Mouse (Mus musculus): ENCODE data around the gene Gga1. TPM values are rescaled to one million over a fixed set of nuclear protein-coding genes. Genes with fewer than 3 reads are reported as not detected.

Gene Gga1
- polyA plus RNA-seq, 1 experiment from 2014 or later = 63.1 TPM

- ATAC-seq (ENCODE audit: low read depth) = peak; percentile 59
- H3K9me3 ChIP-seq (ENCODE audit: control insufficient read depth, low read length) = no peaks in the 10 kb centered on the region
- H3K4me3 ChIP-seq (ENCODE audit: low read length) = no peak overlapping the region
- peak overlapping the region; percentile 85 for H3K27ac ChIP-seq (ENCODE audit: low read length)
- peak overlapping the region; percentile 6; the same call in 1 of the 2 replicates for H3K4me2 ChIP-seq (ENCODE audit: low read depth, low read length)
- peak overlapping the region; percentile 0; the same call in 1 of the 2 replicates for H3K9ac ChIP-seq (ENCODE audit: low read length)
- peaks cover 21% of the 10 kb centered on the region for H3K4me1 ChIP-seq (replicated peaks; ENCODE audit: control insufficient read depth, insufficient read depth, low read length)
- no peaks in the 10 kb centered on the region for H3K27me3 ChIP-seq (ENCODE audit: control insufficient read depth, insufficient read depth, low read depth, low read length)
- no peaks in the 10 kb centered on the region for H3K36me3 ChIP-seq (ENCODE audit: control insufficient read depth, insufficient read depth, low read length)
- WGBS = 30% methylated on average over 7 of the region's 7 CpGs
Measured at GRCm38 (mm10) chr15:78868826-78869233, 8.2 kb upstream of the Gga1 start.

- H3K4me3 ChIP-seq (ENCODE audit: low read length) = no peak overlapping the region
- no peak for ATAC-seq (ENCODE audit: low read depth)
- no peak overlapping the region for H3K9ac ChIP-seq (ENCODE audit: low read length)
- H3K4me2 ChIP-seq (ENCODE audit: low read depth, low read length) = no peak overlapping the region
- 21% methylated on average over 6 of the region's 6 CpGs for WGBS
- H3K9me3 ChIP-seq (ENCODE audit: control insufficient read depth, low read length) = no peaks in the 10 kb centered on the region
- H3K4me1 ChIP-seq (replicated peaks; ENCODE audit: control insufficient read depth, insufficient read depth, low read length) = peaks cover 24% of the 10 kb centered on the region
- no peaks in the 10 kb centered on the region for H3K36me3 ChIP-seq (ENCODE audit: control insufficient read depth, insufficient read depth, low read length)
- no peak overlapping the region for H3K27ac ChIP-seq (ENCODE audit: low read length)
- no peaks in the 10 kb centered on the region for H3K27me3 ChIP-seq (ENCODE audit: control insufficient read depth, insufficient read depth, low read depth, low read length)
Measured at GRCm38 (mm10) chr15:78869775-78870174, 7.2 kb upstream of the Gga1 start.

GRCm38 (mm10) chr15:78872021-78872608 lies 4.9 kb upstream of the Gga1 start:
- ATAC-seq (ENCODE audit: low read depth) = no peak
- 42% methylated on average over 5 of the region's 5 CpGs for WGBS
- H3K9ac ChIP-seq (ENCODE audit: low read length) = no peak overlapping the region
- no peak overlapping the region; the same call in 1 of the 2 replicates for H3K27ac ChIP-seq (ENCODE audit: low read length)
- H3K4me2 ChIP-seq (ENCODE audit: low read depth, low read length) = no peak overlapping the region
- H3K36me3 ChIP-seq (ENCODE audit: control insufficient read depth, insufficient read depth, low read length) = no peaks in the 10 kb centered on the region
- no peak overlapping the region for H3K4me3 ChIP-seq (ENCODE audit: low read length)
- H3K27me3 ChIP-seq (ENCODE audit: control insufficient read depth, insufficient read depth, low read depth, low read length) = no peaks in the 10 kb centered on the region
- peaks cover 29% of the 10 kb centered on the region for H3K4me1 ChIP-seq (replicated peaks; ENCODE audit: control insufficient read depth, insufficient read depth, low read length)
- no peaks in the 10 kb centered on the region for H3K9me3 ChIP-seq (ENCODE audit: control insufficient read depth, low read length)

GRCm38 (mm10) chr15:78873803-78874435 lies 3.1 kb upstream of the Gga1 start:
- Histone ChIP-seq H3K9ac (ENCODE audit: low read length) (peak overlapping the region; percentile 43), H3K4me2 (ENCODE audit: low read depth, low read length) (no peak overlapping the region; the same call in 1 of the 2 replicates), H3K4me1 (replicated peaks; ENCODE audit: control insufficient read depth, insufficient read depth, low read length) (peaks cover 25% of the 10 kb centered on the region), H3K9me3 (ENCODE audit: control insufficient read depth, low read length) (no peaks in the 10 kb centered on the region), H3K27ac (ENCODE audit: low read length) (no peak overlapping the region; the same call in 1 of the 2 replicates), H3K27me3 (ENCODE audit: control insufficient read depth, insufficient read depth, low read depth, low read length) (no peaks in the 10 kb centered on the region), H3K4me3 (ENCODE audit: low read length) (no peak overlapping the region), H3K36me3 (ENCODE audit: control insufficient read depth, insufficient read depth, low read length) (no peaks in the 10 kb centered on the region)
- 34% methylated on average over 13 of the region's 13 CpGs for WGBS
- ATAC-seq (ENCODE audit: low read depth) = no peak

- ATAC-seq (ENCODE audit: low read depth) = no peak
- 61% methylated on average over 8 of the region's 8 CpGs for WGBS
- Histone ChIP-seq H3K4me3 (ENCODE audit: low read length) (no peak overlapping the region), H3K9ac (ENCODE audit: low read length) (no peak overlapping the region), H3K27me3 (ENCODE audit: control insufficient read depth, insufficient read depth, low read depth, low read length) (no peaks in the 10 kb centered on the region), H3K27ac (ENCODE audit: low read length) (peak overlapping the region; percentile 99), H3K9me3 (ENCODE audit: control insufficient read depth, low read length) (no peaks in the 10 kb centered on the region), H3K4me2 (ENCODE audit: low read depth, low read length) (no peak overlapping the region), H3K36me3 (ENCODE audit: control insufficient read depth, insufficient read depth, low read length) (no peaks in the 10 kb centered on the region), H3K4me1 (replicated peaks; ENCODE audit: control insufficient read depth, insufficient read depth, low read length) (peaks cover 28% of the 10 kb centered on the region)
Measured at GRCm38 (mm10) chr15:78874989-78875388, 2.0 kb upstream of the Gga1 start.

GRCm38 (mm10) chr15:78875537-78875936 lies 1.5 kb upstream of the Gga1 start:
- no peaks in the 10 kb centered on the region for H3K9me3 ChIP-seq (ENCODE audit: control insufficient read depth, low read length)
- H3K36me3 ChIP-seq (ENCODE audit: control insufficient read depth, insufficient read depth, low read length) = no peaks in the 10 kb centered on the region
- H3K27me3 ChIP-seq (ENCODE audit: control insufficient read depth, insufficient read depth, low read depth, low read length) = no peaks in the 10 kb centered on the region
- H3K27ac ChIP-seq (ENCODE audit: low read length) = peak overlapping the region; percentile 99
- H3K4me1 ChIP-seq (replicated peaks; ENCODE audit: control insufficient read depth, insufficient read depth, low read length) = peaks cover 28% of the 10 kb centered on the region
- peak overlapping the region; percentile 87; the same call in 1 of the 2 replicates for H3K9ac ChIP-seq (ENCODE audit: low read length)
- no peak overlapping the region; the same call in 1 of the 2 replicates for H3K4me3 ChIP-seq (ENCODE audit: low read length)
- 67% methylated on average over 5 of the region's 5 CpGs for WGBS
- no peak for ATAC-seq (ENCODE audit: low read depth)
- H3K4me2 ChIP-seq (ENCODE audit: low read depth, low read length) = peak overlapping the region; percentile 82

- ATAC-seq (ENCODE audit: low read depth) = peak; percentile 41
- under 1% methylated on average over 17 of the region's 17 CpGs for WGBS
Measured at GRCm38 (mm10) chr15:78876258-78876696, 713 bp upstream of the Gga1 start.

GRCm38 (mm10) chr15:78877810-78878390 lies 910 bp downstream of the Gga1 start:
- H3K27me3 ChIP-seq (ENCODE audit: control insufficient read depth, insufficient read depth, low read depth, low read length) = no peaks in the 10 kb centered on the region
- peaks cover 11% of the 10 kb centered on the region for H3K36me3 ChIP-seq (ENCODE audit: control insufficient read depth, insufficient read depth, low read length)
- H3K9ac ChIP-seq (ENCODE audit: low read length) = peak overlapping the region; percentile 87
- ATAC-seq (ENCODE audit: low read depth) = no peak
- H3K27ac ChIP-seq (ENCODE audit: low read length) = peak overlapping the region; percentile 99
- H3K9me3 ChIP-seq (ENCODE audit: control insufficient read depth, low read length) = no peaks in the 10 kb centered on the region
- peaks cover 28% of the 10 kb centered on the region for H3K4me1 ChIP-seq (replicated peaks; ENCODE audit: control insufficient read depth, insufficient read depth, low read length)
- H3K4me2 ChIP-seq (ENCODE audit: low read depth, low read length) = peak overlapping the region; percentile 82
- under 1% methylated on average over 14 of the region's 17 CpGs for WGBS
- H3K4me3 ChIP-seq (ENCODE audit: low read length) = peak overlapping the region; percentile 79

More at GRCm38 (mm10) chr15:78876258-78876696, 713 bp upstream of the Gga1 start:
- Histone ChIP-seq H3K4me2 (ENCODE audit: low read depth, low read length) (peak overlapping the region; percentile 82), H3K4me3 (ENCODE audit: low read length) (peak overlapping the region; percentile 79), H3K27ac (ENCODE audit: low read length) (peak overlapping the region; percentile 99), H3K9me3 (ENCODE audit: control insufficient read depth, low read length) (no peaks in the 10 kb centered on the region), H3K9ac (ENCODE audit: low read length) (peak overlapping the region; percentile 87), H3K36me3 (ENCODE audit: control insufficient read depth, insufficient read depth, low read length) (peaks cover 3% of the 10 kb centered on the region), H3K27me3 (ENCODE audit: control insufficient read depth, insufficient read depth, low read depth, low read length) (no peaks in the 10 kb centered on the region), H3K4me1 (replicated peaks; ENCODE audit: control insufficient read depth, insufficient read depth, low read length) (peaks cover 28% of the 10 kb centered on the region)
